Mouse (Mus musculus): ENCODE results near the gene Msmb.

DNA sequence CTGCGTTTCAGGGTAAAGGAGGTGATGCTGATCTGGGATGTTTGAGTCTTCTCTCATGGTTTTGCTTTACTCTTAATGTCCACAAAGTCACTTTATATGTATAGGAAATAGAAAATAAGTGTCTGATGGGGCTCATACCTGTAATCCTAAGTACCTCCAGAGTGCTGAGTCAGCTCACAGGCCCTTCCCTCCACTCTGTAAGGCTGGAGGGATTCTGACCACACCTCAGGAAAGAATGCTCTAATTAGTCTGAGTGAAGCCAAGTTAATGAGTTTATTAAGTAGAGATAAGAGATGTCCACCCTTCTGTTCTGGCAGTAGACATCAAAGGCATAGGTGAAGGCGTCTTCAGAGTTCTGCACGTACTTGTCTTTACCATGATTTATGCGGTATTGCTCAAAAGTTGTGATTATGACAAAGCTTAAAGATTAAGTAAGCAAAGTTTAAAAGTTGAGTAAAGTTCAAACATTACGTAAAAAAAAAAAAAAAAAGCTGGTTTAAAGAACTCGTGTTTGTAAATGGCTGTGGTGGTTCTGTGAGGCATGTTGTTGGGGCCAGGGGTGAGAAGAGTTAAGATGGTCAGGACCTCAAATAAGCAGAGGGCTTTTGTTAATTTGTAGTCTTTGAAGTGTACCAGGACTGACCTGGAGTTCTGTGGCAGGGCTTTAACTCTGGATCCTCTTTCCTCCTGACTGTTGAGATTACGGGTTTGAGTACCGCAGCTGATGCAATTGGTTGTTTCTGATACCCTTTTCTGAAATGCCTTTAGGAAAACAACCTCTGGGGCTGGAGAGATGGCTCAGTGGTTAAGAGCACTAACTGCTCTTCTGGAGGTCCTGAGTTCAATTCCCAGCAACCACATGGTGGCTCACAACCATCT is 22.6 kb downstream of the Msmb start:
- TF ChIP-seq CTCF (IDR thresholded peaks at IDR 0.05; ENCODE audit: borderline replicate concordance, control insufficient read depth, extremely low read depth, insufficient read depth, low read length, poor library complexity): no peak
- no peak for TF ChIP-seq POLR2A (IDR thresholded peaks at IDR 0.05; ENCODE audit: control insufficient read depth, extremely low read depth, insufficient read depth, low read length, poor library complexity)

All from thymus, adult 2 months (tissue).